Mouse (Mus musculus): Measurements from ENCODE around the gene Atp5h. TPM values are rescaled to one million over a fixed set of nuclear protein-coding genes. Genes with fewer than 3 reads are reported as not detected.
"Not testable (repeated sequence)": the region's sequence is repeated elsewhere in the genome, so short reads cannot be mapped to it uniquely, and the experiment has no call there.

Atp5h gene
- total RNA-seq (2021): 1,000 to 10,000 TPM; 1,980 to 2,006 TPM

GRCm38 (mm10) chr11:115419531-115420237, at the start of gene Atp5h, which contains the start of gene Kctd2:
Atp5h (minus strand) TSS chr11:115419962.
Kctd2 (plus strand) TSS chr11:115420128.
- intact Hi-C loops (cut with DNase I): no loop called here
- DNase-seq: peak; percentile 97

GRCm38 (mm10) chr11:115467217-115467618, 47.5 kb upstream of the Atp5h start:
- intact Hi-C loops (cut with DNase I): no loop called here

GRCm38 (mm10) chr11:115464851-115465250, 45.1 kb upstream of the Atp5h start:
- no peak for DNase-seq
- intact Hi-C loops (cut with DNase I): no loop called here

More at GRCm38 (mm10) chr11:115467217-115467618, 47.5 kb upstream of the Atp5h start:
- no peak for DNase-seq

- intact Hi-C loops (cut with DNase I): no loop called here
- DNase-seq: no peak
Measured at GRCm38 (mm10) chr11:115463397-115463796, 43.6 kb upstream of the Atp5h start.

- intact Hi-C loops (cut with DNase I): no loop called here
- DNase-seq: no peak
Measured at GRCm38 (mm10) chr11:115462243-115462891, 42.6 kb upstream of the Atp5h start, which contains the start of gene Slc16a5. Slc16a5 (plus strand) TSS chr11:115462474.

- DNase-seq: no peak
- intact Hi-C loops (cut with DNase I): no loop called here
Measured at GRCm38 (mm10) chr11:115461846-115462242, 42.1 kb upstream of the Atp5h start.

GRCm38 (mm10) chr11:115460976-115461375, 41.2 kb upstream of the Atp5h start:
- DNase-seq: no peak
- intact Hi-C loops (cut with DNase I): no loop called here

- intact Hi-C loops (cut with DNase I): no loop called here
Measured at GRCm38 (mm10) chr11:115457405-115457804, 37.6 kb upstream of the Atp5h start.

GRCm38 (mm10) chr11:115456182-115456581, 36.4 kb upstream of the Atp5h start:
- DNase-seq: no peak
- intact Hi-C loops (cut with DNase I): no loop called here

More at GRCm38 (mm10) chr11:115457405-115457804, 37.6 kb upstream of the Atp5h start:
- DNase-seq: peak in 1 of 2 experiments; percentile 34

GRCm38 (mm10) chr11:115455619-115456018, 35.9 kb upstream of the Atp5h start:
- DNase-seq: no peak
- intact Hi-C loops (cut with DNase I): no loop called here

GRCm38 (mm10) chr11:115454822-115455221, 35.1 kb upstream of the Atp5h start:
- DNase-seq; intact Hi-C loops (cut with DNase I): not testable (repeated sequence)

GRCm38 (mm10) chr11:115453306-115453705, 33.5 kb upstream of the Atp5h start:
- no peak for DNase-seq
- intact Hi-C loops (cut with DNase I): no loop called here

- intact Hi-C loops (cut with DNase I): no loop called here
- DNase-seq: no peak
Measured at GRCm38 (mm10) chr11:115452281-115452860, 32.6 kb upstream of the Atp5h start.

GRCm38 (mm10) chr11:115451781-115452241, 32.0 kb upstream of the Atp5h start:
- DNase-seq: no peak
- intact Hi-C loops (cut with DNase I): no loop called here

GRCm38 (mm10) chr11:115450176-115450575, 30.4 kb upstream of the Atp5h start:
- intact Hi-C loops (cut with DNase I): no loop called here
- no peak for DNase-seq

GRCm38 (mm10) chr11:115448998-115449397, 29.2 kb upstream of the Atp5h start:
- intact Hi-C loops (cut with DNase I): no loop called here
- DNase-seq: no peak

- DNase-seq: no peak
- intact Hi-C loops (cut with DNase I): no loop called here
Measured at GRCm38 (mm10) chr11:115448075-115448474, 28.3 kb upstream of the Atp5h start.

- DNase-seq: peak in 1 of 2 experiments; percentile 44
- intact Hi-C loops (cut with DNase I): no loop called here
Measured at GRCm38 (mm10) chr11:115447321-115447885, 27.6 kb upstream of the Atp5h start.

- DNase-seq: peak; percentile 74 to 75
Measured at GRCm38 (mm10) chr11:115446906-115447305, 27.1 kb upstream of the Atp5h start.

GRCm38 (mm10) chr11:115441417-115441816, 21.7 kb upstream of the Atp5h start:
- DNase-seq: no peak
- intact Hi-C loops (cut with DNase I): no loop called here

More at GRCm38 (mm10) chr11:115446906-115447305, 27.1 kb upstream of the Atp5h start:
- intact Hi-C loops (cut with DNase I): no loop called here
